Mouse (Mus musculus): ENCODE measurements around the gene Lztfl1. TPM values are rescaled to one million over a fixed set of nuclear protein-coding genes. Genes with fewer than 3 reads are reported as not detected.

Lztfl1 gene
- 39.8 TPM for polyA plus RNA-seq (2014; fragmentation: Illumina TruSeq; extraction: RNeasy Lipid Tissue Mini Kit (QIAGEN cat#74804); ENCODE audit: low read depth, low replicate concordance)

DNA sequence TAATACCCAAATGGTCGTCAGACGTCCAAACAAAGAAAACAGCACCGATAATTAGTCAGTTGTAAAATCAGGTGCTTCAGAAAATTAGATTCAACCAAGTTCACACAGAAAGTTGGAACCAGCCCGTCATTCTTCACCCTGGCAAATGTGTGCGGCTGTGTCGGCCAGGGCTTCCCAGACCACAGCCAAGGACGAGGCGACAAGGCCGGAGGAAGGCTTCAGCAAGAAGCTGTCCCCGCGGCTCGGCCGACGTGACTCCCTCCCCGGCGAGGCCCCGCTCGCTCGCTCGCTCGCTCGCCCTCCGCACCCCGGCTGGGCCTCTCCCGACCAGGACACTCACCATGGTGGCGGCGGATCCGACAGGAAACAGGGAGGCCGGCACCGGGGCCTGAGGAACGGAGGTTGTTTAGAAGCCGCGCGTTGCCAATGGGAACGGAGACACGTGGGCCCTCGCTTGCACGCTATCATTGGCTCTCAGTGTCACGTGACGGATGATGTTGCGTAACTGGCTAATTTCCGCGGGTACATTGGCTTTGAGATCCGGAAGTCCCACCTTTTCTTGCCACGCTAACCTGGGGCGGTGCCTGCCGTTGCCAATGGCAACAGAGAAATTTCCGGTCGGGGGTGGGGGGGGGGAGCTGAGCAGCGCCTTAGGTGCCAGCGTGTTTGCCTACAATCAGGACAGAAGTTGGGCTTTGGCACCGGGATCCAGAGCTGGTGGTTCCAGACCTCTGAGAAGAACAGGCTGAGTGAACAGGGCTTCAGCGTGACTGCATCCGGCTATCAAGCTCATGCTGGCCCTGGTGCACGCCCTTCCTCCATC lies at the start of gene Lztfl1:
Lztfl1 (minus strand) TSS at position 512 of the 823 bp plus-strand sequence.

DNA sequence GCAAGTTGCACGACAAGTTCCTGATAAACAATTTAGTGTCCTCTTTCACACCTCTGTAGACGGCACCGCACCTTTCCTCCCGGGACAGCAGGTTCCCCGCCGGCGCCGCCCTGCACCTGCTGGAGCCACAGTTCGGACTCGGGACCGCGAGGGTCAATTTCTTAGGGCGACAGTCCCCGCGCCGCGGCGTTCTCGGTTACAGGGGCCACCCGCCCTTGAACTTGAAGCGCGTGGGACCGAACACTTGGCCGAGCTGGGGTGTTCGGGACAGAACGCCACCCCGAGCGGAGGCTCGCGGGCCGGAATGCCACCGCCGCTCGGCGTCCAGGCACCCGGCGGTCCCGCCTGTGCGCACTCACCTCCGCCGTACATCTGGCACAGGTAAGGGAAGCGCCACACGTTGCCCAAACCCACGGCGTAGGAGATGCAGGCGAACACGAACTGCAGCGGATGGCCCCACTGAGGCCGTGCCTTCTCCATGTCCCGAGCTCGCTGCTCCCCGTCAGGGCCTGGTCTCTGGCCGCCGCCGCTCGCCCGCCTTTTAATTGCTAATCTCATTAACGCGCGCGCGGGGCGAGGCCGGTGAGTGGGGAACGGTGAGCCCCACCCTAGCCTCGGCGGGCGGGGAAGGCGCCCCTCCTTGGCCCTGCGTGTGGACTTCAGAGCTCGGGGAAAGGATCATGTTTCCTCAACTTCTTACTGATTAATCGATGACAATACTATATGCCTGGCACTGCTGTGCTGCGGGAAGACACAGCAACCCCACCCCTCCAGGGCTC lies 39.0 kb downstream of the Lztfl1 start, which contains the start of the genes Ccr9 and Slc6a20a:
Ccr9 (plus strand) TSS at position 113 of the 779 bp plus-strand sequence.
Slc6a20a (minus strand) TSS at position 559 of the 779 bp plus-strand sequence.

Other genes starting within 250 kb of the Lztfl1 start
- gene Limd1, start 239.0 kb downstream of the Lztfl1 start, polyA plus RNA-seq (2014; fragmentation: Illumina TruSeq; extraction: RNeasy Lipid Tissue Mini Kit (QIAGEN cat#74804); ENCODE audit: low read depth, low replicate concordance), result 27.9 TPM
- gene Sacm1l, start 187.9 kb downstream of the Lztfl1 start, polyA plus RNA-seq (2014; fragmentation: Illumina TruSeq; extraction: RNeasy Lipid Tissue Mini Kit (QIAGEN cat#74804); ENCODE audit: low read depth, low replicate concordance), result 50.0 TPM
- gene Slc6a20b, start 85.1 kb downstream of the Lztfl1 start, polyA plus RNA-seq (2014; fragmentation: Illumina TruSeq; extraction: RNeasy Lipid Tissue Mini Kit (QIAGEN cat#74804); ENCODE audit: low read depth, low replicate concordance), result 0.42 TPM
- 0.15 TPM for gene Ccr9, start 39.3 kb downstream of the Lztfl1 start, polyA plus RNA-seq (2014; fragmentation: Illumina TruSeq; extraction: RNeasy Lipid Tissue Mini Kit (QIAGEN cat#74804); ENCODE audit: low read depth, low replicate concordance)
- gene Slc6a20a, start 38.8 kb downstream of the Lztfl1 start, polyA plus RNA-seq (2014; fragmentation: Illumina TruSeq; extraction: RNeasy Lipid Tissue Mini Kit (QIAGEN cat#74804); ENCODE audit: low read depth, low replicate concordance), result 2.1 TPM
- gene Cxcr6, start 88.8 kb upstream of the Lztfl1 start, polyA plus RNA-seq (2014; fragmentation: Illumina TruSeq; extraction: RNeasy Lipid Tissue Mini Kit (QIAGEN cat#74804); ENCODE audit: low read depth, low replicate concordance), result 1.6 TPM
- gene Fyco1, start 134.2 kb upstream of the Lztfl1 start, polyA plus RNA-seq (2014; fragmentation: Illumina TruSeq; extraction: RNeasy Lipid Tissue Mini Kit (QIAGEN cat#74804); ENCODE audit: low read depth, low replicate concordance), result 30.4 TPM
- 0.43 TPM for gene Xcr1, start 144.3 kb upstream of the Lztfl1 start, polyA plus RNA-seq (2014; fragmentation: Illumina TruSeq; extraction: RNeasy Lipid Tissue Mini Kit (QIAGEN cat#74804); ENCODE audit: low read depth, low replicate concordance)

Measured in adipose tissue, adult 10 weeks (tissue).